Mouse (Mus musculus) embryonic facial prominence, embryonic 15.5 days (tissue): ENCODE data around the gene Kcnc1. TPM values are rescaled to one million over a fixed set of nuclear protein-coding genes. Genes with fewer than 3 reads are reported as not detected.

Source experiments
- ATAC-seq: fragments of 200-750 bp; cut with Nextera tagmentation; 2 replicates; pipeline ENCODE4 v1.8.0; 2017; ENCODE audit warnings: low read depth, moderate TSS enrichment; ENCODE audit not compliant: insufficient number of reproducible peaks, low FRiP score, low TSS enrichment
- H3K27ac ChIP-seq: fragments of 300-500 bp; sonication (generic); replicated peaks from 2 replicates; pipeline ENCODE4 v1.5.1; 2015; ENCODE audit warnings: mild to moderate bottlenecking, inconsistent platforms
- H3K27me3 ChIP-seq: fragments of 300-500 bp; sonication (generic); 2 replicates; pipeline ENCODE4 v1.6.1; 2015; ENCODE audit warnings: inconsistent platforms
- H3K36me3 ChIP-seq: fragments of 300-500 bp; sonication (generic); 2 replicates; pipeline ENCODE4 v1.6.1; 2015; ENCODE audit warnings: mild to moderate bottlenecking, inconsistent platforms
- H3K4me1 ChIP-seq: fragments of 300-500 bp; sonication (generic); 2 replicates; pipeline ENCODE4 v1.6.1; 2015; ENCODE audit warnings: inconsistent platforms
- H3K4me2 ChIP-seq: fragments of 300-500 bp; sonication (generic); replicated peaks from 2 replicates; pipeline ENCODE4 v1.6.1; 2015; ENCODE audit warnings: mild to moderate bottlenecking, inconsistent platforms
- H3K4me3 ChIP-seq: fragments of 300-500 bp; sonication (generic); replicated peaks from 2 replicates; pipeline ENCODE4 v1.5.1; 2015; ENCODE audit warnings: mild to moderate bottlenecking, inconsistent platforms
- H3K9ac ChIP-seq: fragments of 300-500 bp; sonication (generic); 2 replicates; pipeline ENCODE4 v1.6.1; 2015; ENCODE audit warnings: inconsistent platforms
- H3K9me3 ChIP-seq: fragments of 300-500 bp; sonication (generic); replicated peaks from 2 replicates; pipeline ENCODE4 v1.6.1; 2016; ENCODE audit warnings: inconsistent platforms
- WGBS: fragments of 180-500 bp; shearing (Covaris S2); methylation state at CpG from one replicate; pipeline ENCODE4 v1.1.7; 2015; 5-methylcytosine and 5-hydroxymethylcytosine counted together
- polyA plus RNA-seq: library from polyadenylated mRNA; unstranded; fragments of >200 nt; fragmentation: Nextera tagmentation; extraction: Ambion mirVana; gene quantifications from 2 replicates; pipeline ENCODE4 v1.2.1, GENCODE M21; 2015

The Kcnc1 gene
- polyA plus RNA-seq, 1 experiment from 2014 or later, result 0.31 TPM

DNA sequence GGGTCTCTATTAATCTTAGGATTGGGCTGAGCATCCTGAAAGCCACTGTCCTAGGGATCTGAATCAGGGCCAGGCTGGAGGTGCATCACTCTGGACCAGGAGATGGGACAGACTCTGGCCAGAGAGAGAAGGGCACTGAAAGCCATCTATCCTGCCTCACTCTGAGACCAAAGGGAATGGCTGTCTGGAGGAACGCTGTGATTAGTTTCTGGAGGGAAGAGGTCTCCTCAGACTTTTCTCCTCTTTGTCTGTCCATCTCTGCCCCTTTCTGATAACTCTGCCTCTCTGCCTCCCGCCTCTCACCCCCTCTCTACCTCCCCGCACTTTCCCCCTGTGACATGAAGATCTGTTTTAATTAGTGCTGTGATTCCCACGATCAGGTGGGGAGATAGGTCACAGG, 1.4 kb upstream of the Kcnc1 start:
- Histone ChIP-seq H3K36me3 (no peaks in the 10 kb centered on the region), H3K27ac (no peak overlapping the region), H3K27me3 (peaks cover 67% of the 10 kb centered on the region), H3K9ac (no peak overlapping the region), H3K4me2 (no peak overlapping the region), H3K4me3 (no peak overlapping the region), H3K4me1 (peaks cover 23% of the 10 kb centered on the region), H3K9me3 (no peaks in the 10 kb centered on the region)
- ATAC-seq, result no peak
- 51% methylated on average over 4 of the region's 4 CpGs for WGBS

DNA sequence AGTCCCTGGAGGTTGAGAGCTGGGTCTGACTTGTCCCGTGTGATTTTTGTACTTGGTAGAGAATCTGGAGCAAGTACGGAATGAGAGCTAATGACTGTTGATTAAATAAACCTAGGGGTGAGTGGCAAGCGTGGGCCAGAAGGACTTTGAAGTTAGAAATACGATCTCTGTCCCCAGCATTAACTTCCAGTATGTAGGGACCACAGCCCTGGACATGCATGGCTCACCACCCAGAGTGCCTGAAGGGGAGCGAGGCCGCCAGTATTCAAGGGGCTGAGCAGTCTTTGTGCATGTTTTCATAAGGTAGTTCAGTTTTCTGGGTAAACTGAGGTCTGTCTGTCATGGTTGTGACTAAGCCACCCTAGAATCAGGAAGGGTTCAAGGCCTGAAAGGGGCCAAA, 726 bp upstream of the Kcnc1 start:
- peak overlapping the region; percentile 50 for H3K4me3 ChIP-seq
- no peak overlapping the region for H3K27ac ChIP-seq
- H3K4me2 ChIP-seq, result peak overlapping the region; percentile 94; the same call in 1 of the 2 replicates
- no peaks in the 10 kb centered on the region for H3K9me3 ChIP-seq
- H3K9ac ChIP-seq, result no peak overlapping the region
- ATAC-seq, result no peak
- no peaks in the 10 kb centered on the region for H3K36me3 ChIP-seq
- H3K4me1 ChIP-seq, result peaks cover 23% of the 10 kb centered on the region
- peaks cover 69% of the 10 kb centered on the region for H3K27me3 ChIP-seq
- 22% methylated on average over 6 of the region's 6 CpGs for WGBS

- 3% methylated on average over 63 of the region's 64 CpGs for WGBS
- H3K9ac ChIP-seq, result no peak overlapping the region
- peaks cover 23% of the 10 kb centered on the region for H3K4me1 ChIP-seq
- ATAC-seq, result no peak
- peaks cover 69% of the 10 kb centered on the region for H3K27me3 ChIP-seq
- H3K4me2 ChIP-seq, result peak overlapping the region; percentile 94
- no peaks in the 10 kb centered on the region for H3K36me3 ChIP-seq
- H3K9me3 ChIP-seq, result no peaks in the 10 kb centered on the region
- H3K4me3 ChIP-seq, result peak overlapping the region; percentile 50
- H3K27ac ChIP-seq, result no peak overlapping the region
Observed at GRCm38 (mm10) chr7:46396928-46397731, 833 bp downstream of the Kcnc1 start.

GRCm38 (mm10) chr7:46397732-46398333, 1.5 kb downstream of the Kcnc1 start:
- Histone ChIP-seq H3K27ac (no peak overlapping the region), H3K4me2 (peak overlapping the region; percentile 94), H3K4me1 (peaks cover 23% of the 10 kb centered on the region), H3K36me3 (no peaks in the 10 kb centered on the region), H3K9me3 (no peaks in the 10 kb centered on the region), H3K9ac (no peak overlapping the region), H3K4me3 (peak overlapping the region; percentile 50), H3K27me3 (peaks cover 69% of the 10 kb centered on the region)
- no peak for ATAC-seq
- 13% methylated on average over 70 of the region's 70 CpGs for WGBS

- no peak for ATAC-seq
- H3K27me3 ChIP-seq, result peaks cover 65% of the 10 kb centered on the region
- H3K4me1 ChIP-seq, result peaks cover 23% of the 10 kb centered on the region
- H3K4me3 ChIP-seq, result no peak overlapping the region
- no peak overlapping the region for H3K4me2 ChIP-seq
- no peak overlapping the region for H3K9ac ChIP-seq
- WGBS, result 58% methylated on average over 4 of the region's 4 CpGs
- H3K9me3 ChIP-seq, result no peaks in the 10 kb centered on the region
- H3K36me3 ChIP-seq, result no peaks in the 10 kb centered on the region
- H3K27ac ChIP-seq, result no peak overlapping the region
Observed at GRCm38 (mm10) chr7:46398612-46399011, 2.3 kb downstream of the Kcnc1 start.

- H3K36me3 ChIP-seq, result no peaks in the 10 kb centered on the region
- no peak overlapping the region for H3K4me3 ChIP-seq
- H3K27ac ChIP-seq, result no peak overlapping the region
- WGBS, result 76% methylated on average over 1 of the region's 1 CpGs
- no peaks in the 10 kb centered on the region for H3K9me3 ChIP-seq
- no peak overlapping the region for H3K9ac ChIP-seq
- peaks cover 54% of the 10 kb centered on the region for H3K27me3 ChIP-seq
- no peak overlapping the region for H3K4me2 ChIP-seq
- ATAC-seq, result no peak
- peaks cover 23% of the 10 kb centered on the region for H3K4me1 ChIP-seq
Observed at GRCm38 (mm10) chr7:46399676-46400075, 3.4 kb downstream of the Kcnc1 start.

DNA sequence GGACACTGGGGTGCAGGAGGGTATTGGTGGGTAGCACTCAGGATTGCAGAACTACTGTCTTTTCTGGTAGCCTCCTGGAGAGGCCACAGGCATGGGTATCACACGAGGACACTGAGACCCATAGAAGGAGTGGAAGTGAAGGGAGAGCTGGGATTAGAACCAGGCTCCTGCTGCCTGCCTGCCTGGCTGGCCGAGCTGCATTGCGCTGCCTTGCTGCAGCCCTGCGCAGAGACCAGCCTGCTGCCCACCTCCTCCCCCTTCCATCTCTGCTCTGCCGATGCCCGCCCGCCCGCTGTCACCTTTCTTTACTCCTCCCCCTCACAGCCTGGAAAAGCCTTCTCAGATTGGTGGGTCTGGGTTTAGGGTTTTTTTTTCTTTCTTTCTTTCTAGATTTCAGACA, 4.0 kb downstream of the Kcnc1 start:
- 57% methylated on average over 8 of the region's 8 CpGs for WGBS

DNA sequence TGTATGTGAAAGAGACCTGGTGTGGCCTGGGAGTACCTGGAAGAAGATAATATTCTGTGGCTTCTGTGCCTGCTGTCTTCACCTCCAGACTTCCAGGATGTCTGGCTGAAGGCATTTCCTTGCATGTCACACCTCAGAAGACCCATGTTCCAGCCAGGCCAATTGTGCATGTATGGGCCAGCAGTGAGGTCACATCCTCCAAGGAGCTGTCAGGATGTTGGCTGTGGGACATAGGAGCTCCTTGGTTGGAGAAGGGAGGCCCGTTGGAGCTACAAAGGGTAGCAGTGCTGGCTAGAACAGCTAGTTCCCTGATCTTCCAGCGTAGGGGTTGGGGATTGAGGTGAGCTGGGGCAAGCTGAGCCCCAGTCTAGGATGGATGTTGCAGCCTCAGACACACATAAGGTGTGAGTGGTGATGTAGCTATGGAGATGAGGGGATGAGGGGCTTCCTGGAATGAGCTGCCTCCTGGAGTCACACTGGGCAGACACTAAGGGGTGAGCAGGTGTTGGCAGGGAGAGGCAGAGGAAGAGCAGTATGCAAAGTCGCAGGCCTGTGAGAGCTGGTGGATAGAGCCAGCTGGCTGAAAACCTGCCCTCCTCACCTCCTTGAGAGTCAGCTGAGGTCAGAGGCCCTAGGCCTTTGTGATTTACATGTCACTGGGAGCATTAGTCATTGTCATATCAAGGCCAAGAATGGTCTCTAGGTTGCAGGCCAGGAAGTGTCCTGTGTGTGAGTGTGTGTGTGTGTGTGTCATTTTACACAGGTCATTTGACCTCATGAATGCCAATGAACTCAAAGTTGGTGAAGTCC, 5.3 kb downstream of the Kcnc1 start:
- peaks cover 35% of the 10 kb centered on the region for H3K27me3 ChIP-seq
- no peak overlapping the region for H3K9ac ChIP-seq
- no peak overlapping the region for H3K4me3 ChIP-seq
- no peaks in the 10 kb centered on the region for H3K36me3 ChIP-seq
- no peak for ATAC-seq
- peaks cover 14% of the 10 kb centered on the region for H3K4me1 ChIP-seq
- H3K4me2 ChIP-seq, result no peak overlapping the region
- H3K9me3 ChIP-seq, result no peaks in the 10 kb centered on the region
- H3K27ac ChIP-seq, result no peak overlapping the region
- 76% methylated on average over 3 of the region's 3 CpGs for WGBS

More for the DNA sequence above, 4.0 kb downstream of the Kcnc1 start:
- no peak for ATAC-seq
- Histone ChIP-seq H3K4me3 (no peak overlapping the region), H3K9ac (no peak overlapping the region), H3K4me2 (no peak overlapping the region), H3K36me3 (no peaks in the 10 kb centered on the region), H3K27me3 (peaks cover 48% of the 10 kb centered on the region), H3K9me3 (no peaks in the 10 kb centered on the region), H3K4me1 (peaks cover 23% of the 10 kb centered on the region), H3K27ac (no peak overlapping the region)

DNA sequence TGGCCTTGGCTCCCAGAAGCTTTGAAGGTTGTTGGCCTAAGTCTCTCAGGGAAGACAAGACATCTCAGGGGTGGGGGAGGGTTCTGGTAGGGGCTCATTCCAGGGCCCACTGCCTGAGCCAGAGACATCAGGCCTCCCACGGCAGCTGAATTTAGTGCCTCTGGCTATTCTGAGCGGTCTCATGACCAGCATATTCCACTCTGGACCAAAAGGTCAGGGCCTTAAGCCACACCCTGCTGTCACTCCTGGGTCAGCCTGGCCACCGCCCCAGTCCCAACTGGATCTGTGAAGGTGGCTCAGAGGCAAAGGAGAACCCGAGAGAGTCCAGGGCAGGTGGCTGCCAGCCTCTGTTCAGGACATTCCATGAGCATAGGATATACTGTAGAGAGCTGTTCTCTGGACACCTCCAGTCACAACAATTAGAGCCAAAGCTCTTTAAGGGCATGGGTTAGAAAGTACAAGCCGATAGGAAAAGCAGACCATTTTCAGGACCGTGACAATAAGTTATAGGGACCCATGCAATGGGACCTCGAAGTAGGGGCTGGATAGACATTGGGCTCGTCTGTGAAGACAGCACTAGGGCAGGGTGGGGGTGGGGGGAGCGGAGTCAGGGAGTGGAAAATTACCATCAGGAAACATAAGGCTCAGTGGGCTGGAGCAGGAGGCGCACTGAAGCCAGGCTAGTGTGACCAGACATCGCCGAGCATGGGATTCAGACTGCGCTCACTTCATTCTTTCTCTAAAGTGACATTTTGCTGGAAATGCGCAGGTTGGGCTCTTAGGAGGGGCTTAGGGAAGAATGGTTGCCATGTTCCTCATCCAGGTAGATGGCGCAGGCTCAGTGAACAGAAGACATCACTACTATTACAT, 7.6 kb downstream of the Kcnc1 start:
- no peak overlapping the region for H3K4me3 ChIP-seq
- H3K4me1 ChIP-seq, result no peaks in the 10 kb centered on the region
- H3K27me3 ChIP-seq, result peaks cover 13% of the 10 kb centered on the region
- H3K9ac ChIP-seq, result no peak overlapping the region
- ATAC-seq, result no peak
- no peaks in the 10 kb centered on the region for H3K9me3 ChIP-seq
- no peaks in the 10 kb centered on the region for H3K36me3 ChIP-seq
- H3K27ac ChIP-seq, result no peak overlapping the region
- 75% methylated on average over 15 of the region's 15 CpGs for WGBS
- no peak overlapping the region for H3K4me2 ChIP-seq

DNA sequence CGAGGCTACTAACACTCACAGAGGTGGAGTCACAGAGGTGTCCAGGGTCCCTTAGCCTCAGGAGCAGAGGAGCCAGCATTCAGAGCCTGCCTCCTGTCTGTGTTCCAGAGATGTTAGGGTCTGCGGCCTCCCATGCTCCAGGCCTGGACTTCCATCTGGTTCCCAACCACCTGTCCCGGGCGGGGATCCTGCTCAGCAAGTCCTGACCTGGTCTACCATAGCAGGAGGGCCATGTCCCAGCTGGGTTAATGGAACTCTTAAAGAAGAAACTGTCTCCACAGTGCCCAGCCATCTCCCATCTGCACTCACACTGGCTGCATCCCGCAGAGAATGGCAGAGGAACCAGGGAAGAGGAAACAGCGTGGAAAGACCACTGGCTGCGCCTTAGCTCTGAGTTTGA, 8.5 kb downstream of the Kcnc1 start:
- no peak overlapping the region for H3K4me3 ChIP-seq
- no peak for ATAC-seq
- H3K4me1 ChIP-seq, result no peaks in the 10 kb centered on the region
- H3K36me3 ChIP-seq, result no peaks in the 10 kb centered on the region
- no peak overlapping the region for H3K9ac ChIP-seq
- H3K4me2 ChIP-seq, result no peak overlapping the region
- 83% methylated on average over 7 of the region's 7 CpGs for WGBS
- no peak overlapping the region for H3K27ac ChIP-seq
- peaks cover 4% of the 10 kb centered on the region for H3K27me3 ChIP-seq
- H3K9me3 ChIP-seq, result no peaks in the 10 kb centered on the region
